Mouse (Mus musculus) urinary bladder, postnatal 10 days (tissue): ENCODE measurements around the gene Urm1.
"Not testable (repeated sequence)": the region's sequence is repeated elsewhere in the genome, so short reads cannot be mapped to it uniquely, and the experiment has no call there.

Experiments used
- DNase-seq: peaks from one replicate; pipeline ENCODE4 v3.0.0; 2022; ENCODE audit warnings: low spot score

The Urm1 gene

GRCm38 (mm10) chr2:29865125-29865524 lies 45.2 kb downstream of the Urm1 start:
- no peak for DNase-seq

- peak; percentile 67 for DNase-seq
Observed at GRCm38 (mm10) chr2:29868949-29869645, 49.2 kb downstream of the Urm1 start, which contains the start of gene Cercam. Gene Cercam (plus strand): TSS chr2:29869164.

GRCm38 (mm10) chr2:29869646-29870451 lies 50.0 kb downstream of the Urm1 start:
- no peak for DNase-seq

GRCm38 (mm10) chr2:29872581-29873295 lies 52.9 kb downstream of the Urm1 start:
- no peak for DNase-seq

GRCm38 (mm10) chr2:29873801-29874200 lies 53.9 kb downstream of the Urm1 start:
- no peak for DNase-seq

GRCm38 (mm10) chr2:29878061-29878460 lies 58.2 kb downstream of the Urm1 start:
- no peak for DNase-seq

GRCm38 (mm10) chr2:29879191-29879590 lies 59.3 kb downstream of the Urm1 start:
- DNase-seq = no peak

- no peak for DNase-seq
Observed at GRCm38 (mm10) chr2:29879964-29880830, 60.3 kb downstream of the Urm1 start.

GRCm38 (mm10) chr2:29886659-29887292 lies 66.9 kb downstream of the Urm1 start:
- DNase-seq = not testable (repeated sequence)

GRCm38 (mm10) chr2:29889066-29889944 lies 69.4 kb downstream of the Urm1 start, which contains the start of gene Odf2:
Gene Odf2 (plus strand): TSS chr2:29889221.
- peak; percentile 99 for DNase-seq

GRCm38 (mm10) chr2:29889991-29890833 lies 70.3 kb downstream of the Urm1 start:
- peak; percentile 61 for DNase-seq

GRCm38 (mm10) chr2:29891773-29892172 lies 71.9 kb downstream of the Urm1 start:
- DNase-seq = no peak
